Comparison of ENCODE assay signal across 12 mouse cellular contexts in the genomic region with DNA sequence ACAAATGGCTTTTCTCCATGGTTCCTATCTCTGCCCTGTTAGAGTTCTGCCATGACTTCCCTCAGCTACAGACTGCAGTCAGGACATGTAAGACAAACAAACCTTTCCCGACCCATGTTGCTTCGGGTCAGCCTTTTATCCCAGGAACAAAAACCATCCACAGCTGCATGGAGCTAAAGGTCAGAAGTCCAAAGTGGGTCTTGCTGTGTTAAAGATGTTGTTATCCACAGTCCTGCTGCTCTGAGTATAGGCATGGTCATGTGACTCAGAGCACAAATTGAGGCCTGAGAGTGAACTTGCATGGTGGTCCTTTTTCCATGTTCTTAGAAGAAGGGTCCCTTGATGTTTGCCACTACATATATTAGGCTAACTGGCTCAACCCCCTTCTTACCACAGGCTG.
"Had no signal": no experiment of that assay in that cellular context is flagged by ENCODE, and none has a peak within 500 bp of the region (broad histone marks: within the 10 kb centered on the region; RNA-seq: fewer than 3 reads in every experiment).

No protein-coding gene starts in this region.

- H3K4me1 ChIP-seq: liver, embryonic 15.5 days had no signal

- H3K27ac ChIP-seq: kidney, postnatal 0 days; liver, embryonic 15.5 days; midbrain, embryonic 15.5 days; stomach, postnatal 0 days had no signal

- DNase-seq: kidney, adult 11 months; kidney, adult 9 months; kidney, postnatal 36 days; lung, adult 2 months; lung, postnatal 36 days had no signal

- H3K9ac ChIP-seq: liver, embryonic 15.5 days; midbrain, embryonic 15.5 days had no signal

- H3K27me3 ChIP-seq: liver, embryonic 15.5 days; midbrain, embryonic 15.5 days had no signal

- H3K36me3 ChIP-seq: liver, embryonic 15.5 days; midbrain, embryonic 15.5 days had no signal

- H3K9me3 ChIP-seq: liver, embryonic 15.5 days; midbrain, embryonic 15.5 days had no signal

- H3K4me2 ChIP-seq: liver, embryonic 11.5 days; liver, embryonic 15.5 days; midbrain, embryonic 11.5 days; midbrain, embryonic 15.5 days had no signal

- H3K4me3 ChIP-seq: liver, embryonic 15.5 days; midbrain, embryonic 15.5 days had no signal

- ATAC-seq: lung, postnatal 0 days; midbrain, embryonic 15.5 days had no signal
